ENCODE assay signal across 10 mouse cellular contexts in the genomic region with DNA sequence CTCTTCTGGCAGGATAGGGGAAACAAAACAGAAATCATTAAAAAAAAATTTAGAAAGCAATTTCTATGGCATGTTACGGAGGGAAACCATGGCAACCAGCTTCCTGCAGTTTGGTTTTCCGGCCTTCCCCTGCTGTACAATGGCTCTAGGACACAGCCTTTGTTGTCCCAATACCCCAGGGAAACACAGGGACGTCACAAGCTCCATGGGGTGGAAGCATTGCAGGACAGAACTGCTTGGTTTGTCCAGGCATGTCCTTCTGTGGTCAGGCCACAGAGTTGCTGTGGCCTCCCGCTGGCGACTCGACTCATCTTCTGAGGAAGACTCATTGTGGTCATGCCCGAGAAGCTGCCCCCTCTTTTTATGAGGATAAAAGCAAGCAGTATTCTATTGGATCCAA.
DNase-seq lines count a peak whose midpoint lies in the region; ATAC-seq and TF ChIP-seq lines count a peak whose summit lies in the region.
"Had no signal": no experiment of that assay in that cellular context is flagged by ENCODE, and none has a peak within 500 bp of the region (broad histone marks: within the 10 kb centered on the region; RNA-seq: fewer than 3 reads in every experiment).

No protein-coding gene starts in this region.

- TF ChIP-seq CTCF in left cerebral cortex, adult 2 months (IDR thresholded peaks at IDR 0.05), result no peak; the same call in 1 of the 2 replicates

- ATAC-seq in megakaryocyte, adult 5-6 weeks (ENCODE audit: poor library complexity, severe bottlenecking), result no peak

- DNase-seq in adrenal gland, adult (ENCODE audit: inconsistent age in 2 of 2, low spot score in 1 of 2), result peak; percentile 33 to 42
- DNase-seq in adrenal gland, adult 18-20 months (ENCODE audit: low spot score in 2 of 2), result no peak
- no peak for DNase-seq in left cerebral cortex, adult 2 months (ENCODE audit: extremely low spot score in 1 of 2, low spot score in 2 of 2)
- no peak for DNase-seq in left cerebral cortex, postnatal 36 days (ENCODE audit: low spot score in 2 of 2)
- peak; percentile 60 for DNase-seq in kidney, adult 9 months
- peak; percentile 43 for DNase-seq in skeletal muscle tissue, adult 2 months (ENCODE audit: low read depth, low spot score)
- DNase-seq in left cerebral cortex, adult 18-20 months (ENCODE audit: low spot score in 2 of 2), result no peak
- DNase-seq: retina, postnatal 1 day; thymus, postnatal 4 days had no signal

- no peak overlapping the region for H3K4me3 ChIP-seq in left cerebral cortex, adult 2 months

- intact Hi-C loops in left cerebral cortex, adult 2 months (cut with DNase I), result loop anchor here (2.0 kb wide), 1 partner anchor 35 kb away; no protein-coding TSS in a partner anchor
- intact Hi-C loops in left cerebral cortex, postnatal 36 days (cut with DNase I), result no loop called here

- peak overlapping the region; percentile 41 for H3K27ac ChIP-seq in left cerebral cortex, adult 2 months

Comparison
In these comparisons a context has a peak if more than half of its experiments do, and no peak if none do; other contexts are left out.
1. DNase-seq: peak in adrenal gland, adult (2 of 2), kidney, adult 9 months (single experiment) and skeletal muscle tissue, adult 2 months (single experiment); none in adrenal gland, adult 18-20 months (0 of 2), left cerebral cortex, adult 2 months (0 of 2), left cerebral cortex, postnatal 36 days (0 of 2) and left cerebral cortex, adult 18-20 months (0 of 2).